Mouse (Mus musculus): ENCODE data around the gene Ppp1r9b. TPM values are rescaled to one million over a fixed set of nuclear protein-coding genes. Genes with fewer than 3 reads are reported as not detected.
A peak's percentile ranks its signal among the peaks of the same experiment; 100 is the strongest.
"Not testable (repeated sequence)": the region's sequence is repeated elsewhere in the genome, so short reads cannot be mapped to it uniquely, and the experiment has no call there.

The Ppp1r9b gene
- polyA plus RNA-seq, 1 experiment from 2014 or later: 4.9 TPM

DNA sequence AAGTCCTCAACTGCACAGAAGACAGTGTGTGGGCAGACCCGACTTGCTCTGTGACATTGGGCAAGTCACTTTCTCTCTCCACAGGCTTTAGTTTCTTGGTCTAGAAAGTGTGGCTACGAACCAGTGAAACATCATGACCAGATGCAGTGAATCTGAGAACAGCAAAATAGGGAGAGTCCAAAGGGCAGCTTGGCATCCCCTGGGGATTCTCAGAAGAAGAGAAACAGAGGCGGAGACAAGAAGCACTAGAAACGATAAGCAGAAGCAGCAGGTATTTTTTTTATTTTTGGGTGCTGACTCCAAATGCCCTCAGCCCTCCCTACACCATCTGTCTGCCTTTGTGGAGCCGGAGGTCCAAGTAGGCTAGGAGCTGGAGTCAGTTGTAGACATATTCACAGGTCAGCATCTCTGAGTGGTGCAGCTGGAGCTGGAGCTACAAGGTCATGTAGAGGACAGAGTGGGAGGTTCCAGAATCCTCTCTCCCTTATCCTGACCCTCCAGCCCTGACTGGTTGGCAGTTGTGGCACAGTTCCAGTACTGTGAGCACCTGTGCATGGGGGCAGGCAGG lies 28.2 kb upstream of the Ppp1r9b start:
- Histone ChIP-seq H3K4me1 (replicated peaks; ENCODE audit: control insufficient read depth, insufficient read depth) (peaks cover 9% of the 10 kb centered on the region; the same call in 1 of the 2 replicates), H3K4me2 (replicated peaks; ENCODE audit: low read depth) (no peak overlapping the region), H3K27ac (replicated peaks) (no peak overlapping the region), H3K36me3 (ENCODE audit: control insufficient read depth, insufficient read depth, low read length) (no peaks in the 10 kb centered on the region), H3K9me3 (ENCODE audit: control insufficient read depth, low read length) (no peaks in the 10 kb centered on the region), H3K9ac (ENCODE audit: low read length) (no peak overlapping the region), H3K4me3 (ENCODE audit: low read depth, low read length) (no peak overlapping the region), H3K27me3 (ENCODE audit: control insufficient read depth, insufficient read depth, low read length) (no peaks in the 10 kb centered on the region)
- ATAC-seq (ENCODE audit: low FRiP score, low TSS enrichment): no peak
- no peak for TF ChIP-seq EP300 (optimal IDR thresholded peaks at IDR 0.05)
- 66% methylated on average over 5 of the region's 5 CpGs for WGBS
- DNase-seq (ENCODE audit: low spot score): no peak

DNA sequence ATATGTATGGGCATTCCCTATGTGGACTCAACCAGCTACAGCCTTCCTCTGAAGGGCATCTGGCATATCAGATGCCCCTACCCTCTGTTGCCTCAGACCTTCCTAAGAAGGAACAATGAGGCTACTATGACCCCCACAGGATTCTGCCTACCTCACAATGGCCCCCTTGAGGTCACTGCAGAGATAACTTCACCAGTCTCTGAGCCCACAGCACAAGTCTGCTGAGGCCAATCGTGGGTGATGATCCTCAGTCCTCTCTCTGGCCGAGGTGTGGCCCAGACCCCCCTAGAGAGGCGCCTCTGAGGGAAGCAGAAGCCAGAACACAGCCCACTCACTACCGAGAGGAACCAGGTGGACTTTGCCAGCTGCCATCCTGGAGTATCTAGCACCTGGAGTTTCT lies 23.4 kb upstream of the Ppp1r9b start, which contains the start of gene Hils1:
Gene Hils1, plus strand, starts transcription at position 175 of the 400 bp plus-strand sequence.
- H3K4me2 ChIP-seq (replicated peaks; ENCODE audit: low read depth): no peak within 1 kb of the TSS
- no peak for ATAC-seq (ENCODE audit: low FRiP score, low TSS enrichment)
- no peak within 1 kb of the TSS for H3K27ac ChIP-seq (replicated peaks)
- H3K9ac ChIP-seq (ENCODE audit: low read length): no peak within 1 kb of the TSS
- no peak within 1 kb of the TSS for H3K4me3 ChIP-seq (ENCODE audit: low read depth, low read length)
- H3K36me3 ChIP-seq (ENCODE audit: control insufficient read depth, insufficient read depth, low read length): no peaks in the 10 kb centered on the region
- no peak for DNase-seq (ENCODE audit: low spot score)
- no peaks in the 10 kb centered on the region for H3K27me3 ChIP-seq (ENCODE audit: control insufficient read depth, insufficient read depth, low read length)
- no peaks in the 10 kb centered on the region for H3K9me3 ChIP-seq (ENCODE audit: control insufficient read depth, low read length)
- no peaks in the 10 kb centered on the region for H3K4me1 ChIP-seq (replicated peaks; ENCODE audit: control insufficient read depth, insufficient read depth)
- WGBS: 32% methylated on average over 4 of the region's 4 CpGs
- peak; percentile 35; the same call in 1 of the 2 replicates for TF ChIP-seq CTCF (IDR thresholded peaks at IDR 0.05; ENCODE audit: low read depth)
- TF ChIP-seq EP300 (optimal IDR thresholded peaks at IDR 0.05): no peak

DNA sequence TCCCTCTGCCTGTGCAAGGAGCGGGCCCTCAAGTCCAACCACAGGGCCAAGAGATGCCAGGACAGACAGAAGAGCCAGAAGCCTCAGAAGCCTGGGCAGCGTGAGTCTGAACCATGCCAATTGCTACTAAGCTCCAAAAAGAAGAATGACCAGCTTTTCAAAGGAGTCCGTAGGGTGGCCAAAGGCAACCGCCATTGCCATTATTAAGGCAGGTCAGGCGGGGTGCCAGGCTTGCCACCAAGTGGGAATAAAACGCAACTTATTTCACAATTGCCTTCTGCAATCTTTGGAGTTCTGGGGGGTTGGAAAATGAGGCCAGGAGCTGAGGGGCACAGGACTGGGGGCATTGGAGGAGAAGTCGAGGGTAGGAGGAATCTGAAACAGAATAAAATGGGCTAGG lies 22.6 kb upstream of the Ppp1r9b start:
- Histone ChIP-seq H3K27me3 (ENCODE audit: control insufficient read depth, insufficient read depth, low read length) (no peaks in the 10 kb centered on the region), H3K4me3 (ENCODE audit: low read depth, low read length) (no peak overlapping the region), H3K4me2 (replicated peaks; ENCODE audit: low read depth) (no peak overlapping the region), H3K36me3 (ENCODE audit: control insufficient read depth, insufficient read depth, low read length) (no peaks in the 10 kb centered on the region), H3K9ac (ENCODE audit: low read length) (no peak overlapping the region), H3K4me1 (replicated peaks; ENCODE audit: control insufficient read depth, insufficient read depth) (no peaks in the 10 kb centered on the region), H3K9me3 (ENCODE audit: control insufficient read depth, low read length) (no peaks in the 10 kb centered on the region), H3K27ac (replicated peaks) (no peak overlapping the region)
- DNase-seq (ENCODE audit: low spot score): no peak
- 72% methylated on average over 7 of the region's 7 CpGs for WGBS
- TF ChIP-seq CTCF (IDR thresholded peaks at IDR 0.05; ENCODE audit: low read depth) (no peak), EP300 (optimal IDR thresholded peaks at IDR 0.05) (no peak)
- ATAC-seq (ENCODE audit: low FRiP score, low TSS enrichment): no peak

DNA sequence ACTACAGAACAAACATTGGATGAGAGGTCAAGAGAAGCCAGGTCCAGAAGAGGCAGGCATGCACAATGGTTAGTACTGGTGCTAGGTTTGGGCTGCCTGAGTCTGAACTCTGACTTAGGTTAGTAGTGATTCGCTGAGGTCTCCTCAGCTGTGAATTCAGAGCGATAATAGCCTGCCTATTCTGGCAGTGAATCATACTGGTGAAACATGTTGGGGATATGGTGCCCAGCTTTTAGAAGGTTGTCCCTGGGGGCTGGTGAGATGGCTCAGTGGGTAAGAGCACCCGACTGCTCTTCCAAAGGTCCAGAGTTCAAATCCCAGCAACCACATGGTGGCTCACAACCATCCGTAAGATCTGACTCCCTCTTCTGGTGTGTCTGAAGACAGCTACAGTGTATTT lies 21.1 kb upstream of the Ppp1r9b start:
- not testable (repeated sequence) for H3K4me1 ChIP-seq (replicated peaks; ENCODE audit: control insufficient read depth, insufficient read depth); H3K4me2 ChIP-seq (replicated peaks; ENCODE audit: low read depth); H3K36me3 ChIP-seq (ENCODE audit: control insufficient read depth, insufficient read depth, low read length); H3K27me3 ChIP-seq (ENCODE audit: control insufficient read depth, insufficient read depth, low read length); ATAC-seq (ENCODE audit: low FRiP score, low TSS enrichment); H3K4me3 ChIP-seq (ENCODE audit: low read depth, low read length); H3K27ac ChIP-seq (replicated peaks); DNase-seq (ENCODE audit: low spot score); H3K9ac ChIP-seq (ENCODE audit: low read length); H3K9me3 ChIP-seq (ENCODE audit: control insufficient read depth, low read length)
- WGBS: 80% methylated on average over 4 of the region's 4 CpGs

DNA sequence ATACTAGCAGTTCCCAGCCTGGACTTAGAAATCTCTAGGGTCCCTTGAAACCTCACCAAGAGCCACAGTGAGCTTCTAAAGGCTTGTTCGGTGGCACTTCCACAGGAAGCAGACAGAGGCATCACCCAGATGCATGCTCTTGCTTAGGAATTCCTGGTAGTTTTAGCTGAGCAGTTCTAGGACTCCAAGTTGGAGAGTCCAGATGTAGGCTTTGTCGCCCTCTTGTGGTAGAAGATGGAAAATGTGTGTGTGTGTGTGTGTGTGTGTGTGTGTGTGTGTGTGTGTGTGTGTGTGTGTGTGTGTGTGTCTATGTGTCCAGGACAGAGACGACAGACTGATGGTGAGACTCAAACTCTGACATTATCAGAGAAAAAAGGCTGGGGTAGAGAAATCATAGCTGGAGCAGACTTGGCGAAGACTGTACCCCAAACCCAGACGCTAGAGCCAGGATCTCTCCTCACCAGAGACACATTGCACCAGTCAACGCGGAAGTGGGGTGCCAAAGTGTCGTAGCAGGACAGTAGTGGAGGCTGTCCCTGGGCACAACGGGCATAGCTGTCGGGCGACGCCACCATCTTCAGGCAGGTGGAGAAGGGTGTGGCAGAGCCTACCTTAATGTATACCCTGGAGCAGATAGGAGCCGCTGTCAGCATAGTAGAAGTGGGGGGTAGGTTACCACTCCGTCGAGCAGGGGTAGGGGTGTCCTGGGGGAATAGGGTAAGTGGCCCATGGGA lies 20.5 kb upstream of the Ppp1r9b start:
- ATAC-seq (ENCODE audit: low FRiP score, low TSS enrichment): peak; percentile 56; the same call in 1 of the 2 replicates
- H3K9me3 ChIP-seq (ENCODE audit: control insufficient read depth, low read length): no peaks in the 10 kb centered on the region
- no peak overlapping the region for H3K4me3 ChIP-seq (ENCODE audit: low read depth, low read length)
- peak; percentile 68 for DNase-seq (ENCODE audit: low spot score)
- no peaks in the 10 kb centered on the region for H3K36me3 ChIP-seq (ENCODE audit: control insufficient read depth, insufficient read depth, low read length)
- 51% methylated on average over 15 of the region's 15 CpGs for WGBS
- H3K27me3 ChIP-seq (ENCODE audit: control insufficient read depth, insufficient read depth, low read length): no peaks in the 10 kb centered on the region
- no peak overlapping the region for H3K27ac ChIP-seq (replicated peaks)
- H3K9ac ChIP-seq (ENCODE audit: low read length): no peak overlapping the region
- H3K4me1 ChIP-seq (replicated peaks; ENCODE audit: control insufficient read depth, insufficient read depth): no peaks in the 10 kb centered on the region
- no peak overlapping the region for H3K4me2 ChIP-seq (replicated peaks; ENCODE audit: low read depth)
- TF ChIP-seq CTCF (IDR thresholded peaks at IDR 0.05; ENCODE audit: low read depth) (peak; percentile 95), EP300 (optimal IDR thresholded peaks at IDR 0.05) (no peak)

DNA sequence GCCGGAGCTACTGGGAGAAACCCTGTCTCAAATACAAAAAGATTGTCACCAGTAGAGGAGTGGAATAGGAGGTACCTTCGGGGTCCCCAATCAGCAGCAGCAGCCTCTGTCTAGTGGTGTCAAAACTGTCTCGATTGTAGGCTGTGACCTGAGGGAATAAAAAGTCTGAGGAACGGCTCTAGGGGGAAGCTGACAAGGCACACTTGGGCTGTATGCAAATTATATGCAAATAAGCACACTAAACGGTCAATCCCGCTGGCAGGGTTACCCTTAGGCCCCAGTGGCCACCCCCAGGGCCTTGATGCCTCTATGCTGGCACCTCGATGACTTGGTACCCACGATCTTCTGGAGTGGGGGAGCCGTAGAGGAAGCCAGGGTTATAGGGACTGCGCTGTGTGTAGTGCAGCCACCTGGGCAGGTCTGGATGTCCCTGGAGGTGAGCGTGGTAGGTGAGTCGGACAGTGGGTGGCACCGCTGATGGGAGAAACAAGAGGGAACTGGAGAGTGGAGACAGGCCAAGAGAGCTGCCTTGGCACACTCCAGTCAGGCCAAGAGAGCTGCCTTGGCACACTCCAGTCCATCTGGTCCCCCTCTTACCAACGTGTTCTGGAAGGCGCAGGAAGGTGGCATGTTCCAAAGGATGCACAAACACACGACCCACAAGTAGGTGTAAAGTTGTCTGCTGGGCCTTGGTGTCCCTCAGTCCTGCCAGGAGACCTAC lies 18.8 kb upstream of the Ppp1r9b start:
- WGBS: 67% methylated on average over 16 of the region's 16 CpGs
- H3K9me3 ChIP-seq (ENCODE audit: control insufficient read depth, low read length): no peaks in the 10 kb centered on the region
- no peaks in the 10 kb centered on the region for H3K4me1 ChIP-seq (replicated peaks; ENCODE audit: control insufficient read depth, insufficient read depth)
- H3K4me2 ChIP-seq (replicated peaks; ENCODE audit: low read depth): no peak overlapping the region
- H3K27ac ChIP-seq (replicated peaks): no peak overlapping the region
- TF ChIP-seq EP300 (optimal IDR thresholded peaks at IDR 0.05) (no peak), CTCF (IDR thresholded peaks at IDR 0.05; ENCODE audit: low read depth) (no peak)
- DNase-seq (ENCODE audit: low spot score) (no peak), ATAC-seq (ENCODE audit: low FRiP score, low TSS enrichment) (no peak)
- H3K27me3 ChIP-seq (ENCODE audit: control insufficient read depth, insufficient read depth, low read length): no peaks in the 10 kb centered on the region
- H3K9ac ChIP-seq (ENCODE audit: low read length): no peak overlapping the region
- no peak overlapping the region for H3K4me3 ChIP-seq (ENCODE audit: low read depth, low read length)
- no peaks in the 10 kb centered on the region for H3K36me3 ChIP-seq (ENCODE audit: control insufficient read depth, insufficient read depth, low read length)
